Mouse (Mus musculus): ENCODE data around the gene Polr3h. TPM values are rescaled to one million over a fixed set of nuclear protein-coding genes. Genes with fewer than 3 reads are reported as not detected.

Polr3h gene
- total and polyA plus RNA-seq, 2 experiments from 2014 or later: 49.5 to 77.0 TPM

- H3K4me3 ChIP-seq (ENCODE audit: low read depth, low read length): no peak overlapping the region
- H3K4me1 ChIP-seq (ENCODE audit: insufficient read depth, low read length): no peaks in the 10 kb centered on the region
- H3K27ac ChIP-seq (ENCODE audit: low read depth, low read length): no peak overlapping the region
- DNase-seq (ENCODE audit: low spot score) (no peak), ATAC-seq (ENCODE audit: low FRiP score) (no peak)
- H3K27me3 ChIP-seq (ENCODE audit: insufficient read depth, low read length): no peaks in the 10 kb centered on the region
- WGBS: 87% methylated on average over 1 of the region's 1 CpGs
- H3K36me3 ChIP-seq (ENCODE audit: insufficient read depth, low read length): peaks cover 39% of the 10 kb centered on the region
- no peak overlapping the region for H3K4me2 ChIP-seq (ENCODE audit: low read depth, low read length, poor library complexity, severe bottlenecking)
- H3K9me3 ChIP-seq (ENCODE audit: low read length): no peaks in the 10 kb centered on the region
- no peak for TF ChIP-seq CTCF (IDR thresholded peaks at IDR 0.05)
- H3K9ac ChIP-seq (replicated peaks; ENCODE audit: low read length, poor library complexity, severe bottlenecking): no peak overlapping the region
Measured at GRCm38 (mm10) chr15:81894002-81894401, 32.0 kb downstream of the Polr3h start.

- Histone ChIP-seq H3K4me3 (ENCODE audit: low read depth, low read length) (no peak overlapping the region), H3K36me3 (ENCODE audit: insufficient read depth, low read length) (peaks cover 35% of the 10 kb centered on the region), H3K9me3 (ENCODE audit: low read length) (no peaks in the 10 kb centered on the region), H3K9ac (replicated peaks; ENCODE audit: low read length, poor library complexity, severe bottlenecking) (no peak overlapping the region), H3K27me3 (ENCODE audit: insufficient read depth, low read length) (no peaks in the 10 kb centered on the region), H3K27ac (ENCODE audit: low read depth, low read length) (no peak overlapping the region), H3K4me1 (ENCODE audit: insufficient read depth, low read length) (no peaks in the 10 kb centered on the region), H3K4me2 (ENCODE audit: low read depth, low read length, poor library complexity, severe bottlenecking) (no peak overlapping the region)
- WGBS: 96% methylated on average over 8 of the region's 8 CpGs
- DNase-seq (ENCODE audit: low spot score) (no peak), ATAC-seq (ENCODE audit: low FRiP score) (no peak)
- TF ChIP-seq CTCF (IDR thresholded peaks at IDR 0.05): no peak
Measured at GRCm38 (mm10) chr15:81891822-81892580, 34.0 kb downstream of the Polr3h start.

DNA sequence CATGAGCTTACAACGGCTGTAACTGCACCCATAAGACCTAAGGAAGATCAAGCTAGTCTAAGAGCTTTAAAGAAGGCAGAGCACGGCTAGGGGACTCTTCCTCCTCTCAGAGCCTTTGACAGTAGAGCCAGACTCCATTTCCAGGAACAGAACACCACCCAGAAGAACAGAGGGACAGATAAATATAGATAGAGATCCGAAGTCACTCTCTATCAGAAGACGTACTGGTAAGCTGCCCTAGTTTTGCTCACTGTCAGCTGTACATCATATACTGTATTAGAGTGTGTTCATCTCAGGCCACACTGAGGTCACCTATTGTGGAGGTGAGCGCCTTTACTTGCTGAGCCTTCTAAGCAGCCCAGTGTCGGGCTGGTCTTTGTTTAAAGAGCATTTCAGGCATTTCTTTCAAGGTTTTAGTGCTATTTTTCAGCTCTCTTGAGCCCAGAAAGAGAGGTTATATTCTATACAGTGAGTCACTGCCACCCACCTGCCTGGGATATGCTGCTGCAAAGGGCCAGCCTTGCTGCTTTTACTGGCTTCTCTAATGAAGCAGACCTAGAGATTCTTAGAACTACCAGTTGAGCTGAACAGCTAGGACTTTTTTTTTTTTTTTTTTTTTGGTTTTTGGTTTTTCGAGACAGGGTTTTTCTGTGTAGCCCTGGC, 34.8 kb downstream of the Polr3h start:
- H3K36me3 ChIP-seq (ENCODE audit: insufficient read depth, low read length): peaks cover 35% of the 10 kb centered on the region
- DNase-seq (ENCODE audit: low spot score): no peak
- H3K9me3 ChIP-seq (ENCODE audit: low read length): no peaks in the 10 kb centered on the region
- no peak overlapping the region for H3K4me2 ChIP-seq (ENCODE audit: low read depth, low read length, poor library complexity, severe bottlenecking)
- H3K27me3 ChIP-seq (ENCODE audit: insufficient read depth, low read length): no peaks in the 10 kb centered on the region
- 95% methylated on average over 7 of the region's 7 CpGs for WGBS
- TF ChIP-seq CTCF (IDR thresholded peaks at IDR 0.05): no peak
- no peaks in the 10 kb centered on the region for H3K4me1 ChIP-seq (ENCODE audit: insufficient read depth, low read length)
- no peak overlapping the region for H3K27ac ChIP-seq (ENCODE audit: low read depth, low read length)
- no peak overlapping the region for H3K4me3 ChIP-seq (ENCODE audit: low read depth, low read length)
- no peak for ATAC-seq (ENCODE audit: low FRiP score)
- no peak overlapping the region for H3K9ac ChIP-seq (replicated peaks; ENCODE audit: low read length, poor library complexity, severe bottlenecking)

- Histone ChIP-seq H3K27me3 (ENCODE audit: insufficient read depth, low read length) (no peaks in the 10 kb centered on the region), H3K4me3 (ENCODE audit: low read depth, low read length) (no peak overlapping the region), H3K27ac (ENCODE audit: low read depth, low read length) (no peak overlapping the region), H3K36me3 (ENCODE audit: insufficient read depth, low read length) (peaks cover 29% of the 10 kb centered on the region), H3K4me1 (ENCODE audit: insufficient read depth, low read length) (no peaks in the 10 kb centered on the region), H3K4me2 (ENCODE audit: low read depth, low read length, poor library complexity, severe bottlenecking) (no peak overlapping the region), H3K9ac (replicated peaks; ENCODE audit: low read length, poor library complexity, severe bottlenecking) (no peak overlapping the region), H3K9me3 (ENCODE audit: low read length) (no peaks in the 10 kb centered on the region)
- no peak for ATAC-seq (ENCODE audit: low FRiP score)
- WGBS: 95% methylated on average over 7 of the region's 7 CpGs
- DNase-seq (ENCODE audit: low spot score): no peak
- TF ChIP-seq CTCF (IDR thresholded peaks at IDR 0.05): no peak
Measured at GRCm38 (mm10) chr15:81889175-81889574, 36.9 kb downstream of the Polr3h start.

DNA sequence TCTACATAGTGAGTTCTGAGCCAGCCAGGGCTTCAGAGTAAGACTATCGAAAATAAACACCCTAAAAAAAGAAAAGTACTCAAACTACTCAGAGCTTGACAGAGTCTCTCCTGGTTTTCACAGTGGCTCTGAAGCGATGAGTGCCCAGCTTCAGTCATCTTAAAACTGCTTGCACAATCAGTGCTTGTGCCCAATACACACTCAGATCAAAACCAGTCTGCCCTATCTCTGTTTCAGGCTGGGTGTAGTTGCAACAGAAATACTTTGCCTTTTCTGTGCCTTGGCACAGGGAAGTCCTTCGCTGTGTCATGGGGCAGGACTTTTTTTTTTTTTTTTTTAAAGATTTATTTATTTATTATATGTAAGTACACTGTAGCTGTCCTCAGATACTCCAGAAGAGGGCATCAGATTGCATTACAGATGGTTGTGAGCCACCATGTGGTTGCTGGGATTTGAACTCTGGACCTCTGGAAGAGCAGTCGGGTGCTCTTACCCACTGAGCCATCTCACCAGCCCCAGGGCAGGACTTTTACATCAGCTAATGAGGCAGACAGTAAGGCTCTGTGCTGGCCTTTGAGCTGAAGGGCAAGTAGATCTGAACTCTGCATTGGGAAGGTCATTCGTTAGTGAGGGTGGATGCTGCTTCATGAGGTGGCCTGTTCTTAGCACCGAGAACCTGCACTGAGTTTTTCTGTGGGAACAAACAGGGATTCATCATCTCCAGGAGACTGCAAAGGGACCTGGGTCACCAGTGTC, 39.1 kb downstream of the Polr3h start:
- Histone ChIP-seq H3K27ac (ENCODE audit: low read depth, low read length) (no peak overlapping the region), H3K4me2 (ENCODE audit: low read depth, low read length, poor library complexity, severe bottlenecking) (no peak overlapping the region), H3K9me3 (ENCODE audit: low read length) (no peaks in the 10 kb centered on the region), H3K36me3 (ENCODE audit: insufficient read depth, low read length) (peaks cover 22% of the 10 kb centered on the region), H3K4me3 (ENCODE audit: low read depth, low read length) (no peak overlapping the region), H3K27me3 (ENCODE audit: insufficient read depth, low read length) (no peaks in the 10 kb centered on the region), H3K9ac (replicated peaks; ENCODE audit: low read length, poor library complexity, severe bottlenecking) (no peak overlapping the region), H3K4me1 (ENCODE audit: insufficient read depth, low read length) (no peaks in the 10 kb centered on the region)
- TF ChIP-seq CTCF (IDR thresholded peaks at IDR 0.05): no peak
- ATAC-seq (ENCODE audit: low FRiP score): no peak
- DNase-seq (ENCODE audit: low spot score): no peak
- WGBS: 94% methylated on average over 6 of the region's 6 CpGs
